Mouse (Mus musculus) neural tube, embryonic 10.5 days (tissue): ENCODE results near the gene Rpusd2.
A peak's percentile ranks its signal among the peaks of the same experiment; 100 is the strongest.
"Not testable (repeated sequence)": the region's sequence is repeated elsewhere in the genome, so short reads cannot be mapped to it uniquely, and the experiment has no call there.

Experiments
- DNase-seq: peaks from one replicate; pipeline ENCODE4 v3.0.0-alpha.2; 2017; ENCODE audit warnings: low spot score; ENCODE audit errors: extremely low spot score

Rpusd2 gene

DNA sequence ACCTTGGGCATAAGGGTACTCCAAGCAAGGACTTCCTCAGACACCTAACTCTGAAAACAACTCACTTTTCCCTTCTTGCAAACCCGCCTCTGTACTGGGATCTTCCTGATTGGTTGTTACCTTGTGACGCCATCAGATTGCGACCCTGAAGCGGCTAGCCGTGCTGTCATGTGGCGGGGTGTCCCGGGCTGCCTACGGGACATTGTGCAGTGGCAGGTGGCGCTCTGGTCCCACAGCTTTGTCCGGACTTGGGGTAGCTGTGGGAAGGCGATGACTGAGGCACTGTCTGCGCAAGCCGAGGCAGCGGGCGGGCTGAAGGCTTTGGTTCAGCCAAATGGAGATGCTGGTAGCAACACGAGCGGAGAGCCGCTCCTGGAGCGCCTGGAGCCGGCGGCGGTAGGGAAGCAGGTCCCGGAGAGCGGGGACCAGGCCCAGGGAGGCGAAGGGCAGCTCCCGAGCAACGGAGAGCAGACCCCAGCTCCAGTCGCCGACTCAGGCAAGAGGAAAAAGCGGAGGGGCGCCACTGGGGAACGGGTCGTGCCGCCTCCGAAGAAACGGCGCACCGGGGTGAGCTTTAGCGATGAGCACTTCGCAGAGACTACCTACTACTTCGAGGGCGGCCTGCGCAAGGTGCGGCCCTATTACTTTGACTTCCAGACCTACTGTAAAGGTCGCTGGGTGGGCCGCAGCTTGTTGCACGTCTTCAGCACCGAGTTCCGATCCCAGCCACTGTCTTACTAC lies at the start of gene Rpusd2:
Gene Rpusd2, plus strand, starts transcription at position 135 of the 741 bp plus-strand sequence.
- DNase-seq, result peak; percentile 97

DNA sequence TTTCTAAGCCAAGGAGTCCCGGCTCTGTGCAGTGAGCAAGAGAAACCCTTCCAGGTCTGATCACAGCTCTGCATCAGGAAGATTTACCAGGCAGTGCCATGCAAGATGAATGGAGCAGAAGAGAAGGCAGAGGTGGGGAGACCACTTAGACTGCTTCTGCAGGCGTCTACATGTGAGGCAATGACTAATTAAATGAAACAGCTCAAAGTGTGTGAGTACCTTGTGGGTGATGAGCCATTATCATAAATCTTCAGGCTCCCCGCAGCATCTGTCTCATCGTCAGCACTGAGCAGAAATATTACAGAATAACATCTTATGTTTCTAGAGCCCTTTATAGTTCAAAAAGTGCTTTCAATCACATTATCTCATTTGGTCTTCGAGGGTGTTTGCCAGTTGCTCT lies 39.1 kb upstream of the Rpusd2 start:
- DNase-seq, result no peak

DNA sequence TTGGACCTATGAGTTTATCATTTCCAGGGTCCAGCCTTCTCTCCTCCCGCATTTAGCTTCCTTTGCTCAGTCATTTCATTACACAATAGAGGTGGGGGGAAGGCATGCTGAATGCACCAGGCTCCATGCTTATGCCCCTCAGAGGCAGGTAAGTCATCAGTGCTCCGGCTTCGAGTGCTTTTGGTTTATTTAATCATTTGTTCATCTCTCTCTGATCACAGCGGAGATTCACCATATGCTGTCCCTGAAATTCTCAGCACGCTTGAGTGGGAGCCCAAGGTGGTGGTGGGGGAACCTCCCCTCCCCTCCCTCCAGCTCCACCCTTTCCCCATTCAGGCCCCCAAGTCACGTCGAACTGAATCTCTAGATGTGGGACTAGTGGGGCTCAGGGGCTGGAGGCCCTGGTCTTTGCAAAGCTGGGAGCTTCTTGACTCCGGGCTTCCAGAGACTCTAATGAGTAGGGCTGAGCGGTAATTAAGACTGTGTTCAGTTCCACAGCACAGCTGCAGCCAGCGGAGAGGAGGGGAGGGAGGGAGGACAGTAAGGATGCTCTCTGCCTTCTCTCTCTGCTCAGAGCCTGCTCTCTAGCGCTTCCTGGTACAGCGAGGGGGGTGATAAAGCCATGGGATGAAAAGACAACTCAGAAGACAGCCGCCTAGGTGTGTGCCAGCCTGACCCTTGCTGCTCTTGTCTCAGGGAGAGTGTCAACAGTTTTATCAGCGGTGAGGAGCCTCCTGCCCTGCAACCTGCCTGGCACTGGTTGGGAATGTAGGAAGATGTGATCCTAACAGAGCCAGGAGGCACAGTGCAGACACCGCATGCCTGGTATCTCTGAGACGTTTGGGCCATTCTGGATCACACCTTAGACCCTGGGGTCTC lies 38.4 kb upstream of the Rpusd2 start:
- no peak for DNase-seq

DNA sequence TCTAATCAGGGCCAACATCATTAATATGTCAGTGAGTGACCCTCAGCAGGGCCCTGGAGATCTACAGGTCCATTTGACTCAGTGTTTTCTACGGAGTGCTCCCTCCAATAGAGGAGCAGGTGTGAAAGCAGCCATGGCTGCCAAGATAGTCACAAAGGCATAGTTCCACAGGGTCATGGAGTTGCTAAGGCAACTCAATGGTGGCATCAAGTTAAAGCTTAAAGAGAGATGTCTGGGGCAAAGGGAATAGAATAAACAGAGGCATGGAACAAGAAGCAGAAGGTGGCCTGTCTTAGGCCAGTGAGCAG lies 37.8 kb upstream of the Rpusd2 start:
- no peak for DNase-seq

DNA sequence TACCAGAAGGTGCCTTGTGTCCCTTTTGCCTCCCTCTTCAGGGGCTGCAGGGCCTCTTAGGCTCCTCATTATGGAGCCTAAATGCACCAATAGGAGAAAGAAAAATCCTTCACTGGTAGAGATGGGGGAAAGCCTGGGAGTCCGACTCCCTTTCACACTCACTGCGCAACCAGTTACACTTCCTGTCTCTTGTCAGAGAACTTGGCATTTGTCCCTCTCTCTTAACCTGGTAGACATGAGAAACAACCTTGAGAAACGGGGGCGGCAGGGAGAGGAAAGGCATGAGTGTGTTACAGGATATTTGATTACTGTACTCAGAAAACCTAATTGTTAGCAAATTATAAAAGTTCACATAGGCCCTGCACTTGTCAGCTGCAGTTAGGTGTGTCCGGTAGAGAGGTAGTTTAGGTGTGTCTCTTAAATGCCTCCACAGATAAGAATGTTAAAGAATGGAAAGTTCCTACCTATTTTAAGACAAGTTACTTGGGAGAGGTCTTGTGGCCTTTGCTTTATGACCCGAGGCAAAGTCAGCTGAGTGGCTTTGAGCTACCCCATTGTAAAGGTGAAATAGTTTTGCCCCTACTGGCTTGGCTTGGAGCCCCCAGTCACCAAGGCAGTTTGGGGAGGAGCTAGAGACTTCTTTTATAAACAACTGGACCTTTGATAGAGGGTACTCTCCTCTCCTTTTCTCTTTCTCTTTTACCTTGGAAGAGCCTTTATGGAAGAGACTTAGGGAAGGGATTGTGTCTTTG lies 36.3 kb upstream of the Rpusd2 start:
- DNase-seq, result no peak

DNA sequence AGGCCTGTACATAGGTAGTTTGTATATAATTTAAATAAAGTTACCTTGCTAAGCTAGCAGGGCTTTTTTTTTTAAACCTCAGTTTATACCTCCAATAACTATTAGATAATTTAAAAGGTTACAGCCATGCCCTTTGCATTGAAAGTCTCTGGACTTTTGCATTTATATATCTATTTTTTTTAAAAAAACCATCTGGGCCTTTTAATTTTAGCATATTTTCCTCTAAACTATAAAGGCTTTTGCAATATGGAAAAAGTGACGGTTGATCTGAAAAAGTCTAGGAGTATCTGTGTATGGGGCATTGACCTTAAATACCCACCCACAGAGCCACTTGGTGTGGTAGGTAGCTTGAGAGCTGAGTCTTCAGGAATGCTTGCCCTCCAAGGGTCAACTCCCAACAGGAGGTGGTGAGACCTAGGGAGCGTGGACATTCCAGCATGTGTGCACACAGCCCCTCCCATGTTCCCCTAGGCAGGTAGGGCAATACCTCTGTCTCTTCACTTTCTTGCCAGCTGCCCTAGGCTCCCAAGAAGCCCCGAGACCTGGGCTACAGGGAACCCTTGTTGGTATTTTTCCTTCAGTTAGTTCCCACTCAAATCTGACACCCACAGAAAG lies 35.5 kb upstream of the Rpusd2 start:
- no peak for DNase-seq

DNA sequence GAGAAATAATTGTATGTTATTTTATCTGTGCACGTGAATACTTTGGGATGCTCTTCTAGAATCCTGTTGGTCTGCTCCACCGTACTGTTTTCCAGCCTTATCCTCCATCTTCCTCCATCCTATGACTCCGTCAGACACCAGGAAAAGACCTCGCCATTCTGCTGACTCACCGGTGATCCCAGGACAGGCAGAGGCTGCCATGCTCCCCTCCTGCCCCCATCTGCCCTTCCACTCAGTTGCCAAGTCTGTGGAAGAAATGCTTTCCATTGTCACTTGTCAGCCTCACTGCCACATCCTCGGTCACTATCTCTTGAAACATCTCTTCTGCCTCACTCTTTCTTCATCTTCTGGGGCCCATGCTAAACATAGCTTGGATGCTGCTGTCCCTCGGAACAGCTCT lies 27.7 kb upstream of the Rpusd2 start:
- no peak for DNase-seq

DNA sequence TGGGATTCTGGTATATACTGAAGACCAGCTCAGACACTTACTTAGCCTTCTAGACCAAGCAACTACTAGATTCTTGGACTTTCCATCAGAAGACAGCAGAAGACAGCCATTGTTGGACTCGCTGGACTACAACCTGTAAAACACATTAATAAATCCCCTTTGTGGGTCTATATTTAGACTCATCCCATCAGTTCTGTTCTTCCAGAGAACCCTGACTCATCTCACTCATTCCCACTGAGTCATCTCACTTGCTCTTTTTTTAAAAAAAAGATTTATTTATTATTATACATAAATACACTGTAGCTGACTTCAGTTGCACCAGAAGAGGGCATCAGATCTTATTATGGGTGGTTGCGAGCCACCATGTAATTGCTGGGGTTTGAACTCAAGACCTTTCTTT lies 25.2 kb upstream of the Rpusd2 start:
- DNase-seq, result no peak

DNA sequence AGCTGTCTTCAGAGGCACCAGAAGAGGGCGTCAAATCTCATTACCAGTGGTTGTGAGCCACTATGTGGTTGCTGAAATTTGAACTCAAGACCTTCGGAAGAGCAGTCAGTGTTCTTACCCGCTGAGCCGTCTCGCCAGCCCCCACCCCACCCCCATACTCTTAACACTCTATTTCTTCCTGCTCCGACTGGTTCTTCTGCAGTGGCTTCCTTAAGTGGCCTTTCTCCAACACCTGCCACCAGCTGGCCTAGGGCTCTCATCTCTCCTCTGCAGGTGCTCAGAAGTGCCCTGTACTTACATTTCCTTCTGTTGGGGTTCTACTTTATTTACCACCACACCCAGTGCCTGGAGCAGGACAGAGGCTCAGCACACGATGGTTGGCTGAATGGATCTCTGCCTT lies 19.6 kb upstream of the Rpusd2 start:
- DNase-seq, result no peak

DNA sequence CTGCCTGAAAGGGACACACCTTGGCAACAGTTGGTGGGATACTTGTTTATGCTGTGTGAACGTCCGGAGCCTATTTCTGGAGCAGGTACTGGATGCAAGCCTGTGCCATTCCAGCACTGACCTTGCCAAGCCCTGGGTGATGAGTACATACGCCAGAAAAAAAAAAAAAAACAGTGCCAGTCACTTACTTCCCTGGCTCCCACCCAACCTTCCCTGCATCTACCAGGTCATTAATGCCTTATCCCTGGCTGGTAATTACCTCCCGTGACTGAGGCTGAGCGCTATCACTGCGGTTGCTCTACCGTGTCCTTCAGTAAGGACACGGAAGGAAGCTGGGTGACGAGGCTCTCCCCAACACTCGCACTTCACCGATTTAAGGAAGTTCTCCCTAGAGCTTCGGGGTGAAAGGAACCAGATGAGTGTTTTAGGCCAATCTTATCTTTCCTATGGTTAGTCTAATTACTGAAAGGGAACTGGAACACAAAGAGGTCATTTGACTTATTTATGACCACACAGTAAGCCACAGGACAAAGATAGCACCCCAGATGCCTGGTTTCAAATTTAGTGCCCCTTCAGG lies 18.9 kb upstream of the Rpusd2 start:
- no peak for DNase-seq

DNA sequence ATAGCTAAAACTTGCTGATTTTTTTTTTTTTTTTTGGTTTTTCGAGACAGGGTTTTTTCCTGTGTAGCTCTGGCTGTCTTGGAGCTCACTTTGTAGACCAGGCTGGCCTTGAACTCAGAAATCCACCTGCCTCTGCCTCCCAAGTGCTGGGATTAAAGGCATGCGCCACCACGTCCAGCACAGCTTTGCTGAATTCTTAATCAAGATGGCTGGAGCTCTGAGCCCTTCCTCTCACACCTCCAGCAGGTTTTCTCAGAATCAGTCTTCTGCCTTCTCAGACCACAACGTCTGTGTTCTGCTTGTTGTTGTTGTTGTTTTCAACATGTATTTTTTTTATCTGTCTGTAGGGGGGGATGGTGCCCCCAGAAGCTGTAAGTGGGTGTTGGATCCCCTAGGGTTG lies 18.3 kb upstream of the Rpusd2 start:
- not testable (repeated sequence) for DNase-seq

DNA sequence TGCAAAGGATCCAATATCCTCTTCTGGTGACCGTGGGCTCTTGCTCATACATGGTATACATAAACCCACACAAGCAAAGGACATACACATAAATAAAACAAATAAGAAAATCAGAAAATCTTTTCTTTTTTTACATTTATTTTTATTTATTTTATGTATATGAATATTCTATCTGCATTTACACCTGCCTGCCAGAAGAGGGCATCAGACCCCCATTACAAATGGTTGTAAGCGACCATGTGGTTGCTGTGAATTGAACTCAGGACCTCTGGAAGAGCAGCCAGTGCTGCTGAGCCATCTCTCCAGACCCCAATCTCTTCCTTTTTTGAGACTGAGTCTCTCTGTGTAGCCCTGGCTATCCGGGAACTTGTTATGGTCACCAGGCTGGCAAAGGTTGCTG lies 16.9 kb upstream of the Rpusd2 start:
- DNase-seq, result no peak

DNA sequence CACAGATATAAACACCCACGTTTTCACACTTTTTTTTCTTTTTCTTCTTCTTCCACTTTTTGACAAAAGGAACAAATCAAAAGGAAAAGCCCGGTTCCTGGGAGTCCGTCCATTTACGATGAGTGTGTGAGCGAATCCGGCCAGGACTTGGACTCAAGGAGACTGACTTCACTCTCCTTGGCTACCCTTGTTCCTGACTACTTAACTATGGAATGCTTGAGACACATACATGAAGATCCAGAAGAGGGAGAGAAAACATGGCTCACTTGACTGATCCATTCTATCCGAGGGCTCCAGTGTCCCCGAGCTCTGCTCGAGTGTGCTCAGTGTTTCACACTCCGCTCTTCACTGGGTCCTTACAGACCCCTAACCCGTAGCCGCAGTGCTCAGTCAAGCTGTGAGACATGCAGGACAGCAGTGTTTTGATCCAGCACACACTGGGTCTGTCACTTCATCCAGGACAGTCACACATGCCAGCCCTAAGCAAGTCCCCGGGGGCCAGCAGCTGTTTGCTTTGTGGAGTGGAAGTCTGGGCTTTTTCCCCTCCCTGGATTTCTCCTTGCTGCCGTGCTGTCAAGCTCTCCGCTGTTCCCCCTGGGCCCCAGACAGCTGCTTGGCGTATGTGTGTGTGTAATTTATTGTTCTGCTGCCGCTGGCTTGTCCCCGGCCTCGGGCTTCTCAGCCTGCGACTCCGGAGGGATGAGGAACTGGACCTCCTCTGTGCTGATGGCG lies 16.0 kb upstream of the Rpusd2 start:
- DNase-seq, result peak; percentile 60

DNA sequence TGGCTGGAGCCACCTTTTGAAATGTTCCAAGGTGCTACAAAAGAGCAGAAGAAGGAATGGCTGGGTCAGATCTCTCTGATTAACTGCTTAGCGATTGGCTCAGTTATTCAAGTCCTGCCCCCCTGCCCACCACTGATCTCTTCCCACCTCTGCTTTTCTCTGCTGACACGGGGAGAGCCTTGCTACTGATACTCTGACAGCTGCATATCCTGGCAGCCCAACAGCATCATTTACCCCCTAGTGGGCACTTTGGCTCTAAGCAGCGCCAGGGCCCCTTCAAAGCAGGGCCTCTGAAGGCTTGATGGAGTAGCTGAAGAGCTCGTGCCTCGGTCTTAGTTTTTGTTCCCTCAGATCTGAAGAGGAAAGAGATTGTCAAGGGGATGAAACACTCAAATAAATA lies 15.5 kb upstream of the Rpusd2 start:
- peak; percentile 42 for DNase-seq

DNA sequence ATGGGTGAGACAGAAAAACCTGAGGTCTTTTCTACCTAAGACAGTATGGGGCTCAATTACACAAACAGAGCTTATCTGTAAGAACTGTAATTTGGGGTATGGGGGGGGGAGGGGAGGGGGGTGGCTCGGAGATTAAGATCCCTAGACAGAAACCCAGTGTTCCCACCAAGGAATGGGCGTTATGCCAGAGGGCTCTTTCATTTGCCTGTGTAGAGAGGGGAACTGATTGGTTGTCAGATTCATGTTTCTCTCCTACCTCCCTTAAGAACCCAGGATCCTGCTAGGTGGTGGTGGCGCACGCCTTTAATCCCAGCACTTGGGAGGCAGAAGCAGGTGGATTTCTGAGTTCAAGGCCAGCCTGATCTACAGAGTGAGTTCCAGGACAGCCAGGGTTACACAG lies 15.1 kb upstream of the Rpusd2 start:
- DNase-seq, result no peak

DNA sequence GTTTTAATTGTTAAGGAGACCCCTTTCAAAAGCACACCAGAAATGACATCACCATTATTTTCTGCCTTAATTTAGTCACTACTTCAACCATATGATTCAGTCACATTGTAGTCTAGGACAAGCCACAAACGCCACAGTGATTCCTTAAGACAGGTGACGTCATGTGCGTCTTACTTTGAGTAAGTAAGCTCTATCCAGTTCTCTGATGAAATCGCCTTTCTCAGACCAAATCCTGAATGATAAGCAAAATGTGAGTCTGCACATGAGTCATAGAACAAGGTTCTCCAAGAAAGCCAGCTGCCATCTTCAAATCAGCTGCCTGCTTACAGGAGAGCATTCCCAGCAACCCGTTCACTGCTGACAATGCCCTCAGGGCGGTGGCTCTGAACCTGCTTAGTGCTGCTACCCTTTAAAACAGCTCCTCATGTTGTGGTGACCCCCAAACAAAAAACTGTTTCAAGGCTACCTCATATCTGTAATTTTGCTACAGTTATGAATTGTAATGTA lies 11.4 kb upstream of the Rpusd2 start:
- DNase-seq, result no peak

DNA sequence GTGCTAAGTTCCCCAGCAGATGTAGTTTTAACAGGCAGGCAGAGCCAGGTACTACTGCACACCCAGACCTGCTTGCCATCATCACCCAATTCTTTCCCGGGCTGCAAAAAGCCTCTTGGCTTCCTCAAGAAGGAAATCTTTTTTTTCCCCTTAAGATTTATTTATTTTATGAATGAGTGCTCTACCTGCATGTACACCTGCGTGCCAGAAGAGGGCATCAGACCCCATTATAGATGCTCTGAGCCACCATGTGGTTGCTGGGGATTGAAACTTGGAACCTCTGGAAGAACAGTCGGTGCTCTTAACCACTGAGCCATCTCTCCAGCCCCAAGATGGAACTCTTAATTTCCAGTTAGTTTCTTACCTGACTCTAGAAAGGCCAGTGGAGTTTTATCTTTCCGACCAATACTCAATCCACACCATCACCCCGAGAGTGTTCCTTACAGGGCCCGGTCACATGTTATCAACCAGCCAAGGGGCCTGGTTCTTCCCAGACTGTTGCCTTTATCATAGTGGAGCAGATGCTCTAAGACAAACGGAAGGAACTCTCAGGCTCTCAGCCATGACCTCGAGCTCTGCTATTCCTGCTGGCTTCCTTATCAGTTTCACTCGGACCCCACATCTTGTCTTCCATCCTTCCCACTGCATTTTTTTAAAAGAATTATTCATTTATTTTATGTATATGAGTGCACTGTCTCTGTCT lies 9.9 kb upstream of the Rpusd2 start:
- DNase-seq, result no peak

DNA sequence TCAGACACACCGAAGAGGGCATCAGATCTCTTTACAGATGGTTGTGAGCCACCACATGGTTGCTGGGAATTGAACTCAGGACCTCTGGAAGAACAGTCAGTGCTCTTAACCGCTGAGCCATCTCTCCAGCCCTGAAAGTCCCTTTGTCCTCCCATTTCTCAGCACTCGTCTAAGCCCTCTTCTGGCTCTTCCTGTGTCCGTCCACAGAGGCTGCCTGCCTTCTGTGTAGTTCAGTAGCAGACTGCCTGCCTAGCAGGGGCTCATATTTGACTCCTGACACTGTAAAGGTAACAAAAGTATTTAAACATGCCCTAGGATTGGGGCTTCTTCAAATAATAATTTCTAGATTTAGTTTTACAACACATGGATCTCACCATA lies 9.4 kb upstream of the Rpusd2 start:
- DNase-seq, result no peak

DNA sequence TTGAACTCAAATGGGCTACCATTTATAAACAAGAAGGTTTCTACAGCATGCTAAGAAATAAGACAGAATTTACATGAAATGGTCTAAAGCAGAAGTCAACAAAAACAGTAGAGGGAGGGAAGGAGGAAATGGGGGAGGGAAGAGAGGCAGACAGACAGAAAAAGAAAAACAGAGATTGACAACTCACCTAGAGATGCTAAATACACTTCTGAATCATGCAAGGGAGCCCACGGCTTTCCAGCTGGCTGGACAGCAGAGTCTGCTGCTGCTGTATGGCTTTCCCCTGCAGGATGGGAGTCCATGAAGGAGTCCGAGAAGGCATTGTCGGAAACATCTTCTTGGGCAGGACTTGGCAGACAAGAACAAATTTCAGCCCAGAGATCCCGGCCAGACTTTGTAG lies 7.6 kb upstream of the Rpusd2 start:
- DNase-seq, result no peak

DNA sequence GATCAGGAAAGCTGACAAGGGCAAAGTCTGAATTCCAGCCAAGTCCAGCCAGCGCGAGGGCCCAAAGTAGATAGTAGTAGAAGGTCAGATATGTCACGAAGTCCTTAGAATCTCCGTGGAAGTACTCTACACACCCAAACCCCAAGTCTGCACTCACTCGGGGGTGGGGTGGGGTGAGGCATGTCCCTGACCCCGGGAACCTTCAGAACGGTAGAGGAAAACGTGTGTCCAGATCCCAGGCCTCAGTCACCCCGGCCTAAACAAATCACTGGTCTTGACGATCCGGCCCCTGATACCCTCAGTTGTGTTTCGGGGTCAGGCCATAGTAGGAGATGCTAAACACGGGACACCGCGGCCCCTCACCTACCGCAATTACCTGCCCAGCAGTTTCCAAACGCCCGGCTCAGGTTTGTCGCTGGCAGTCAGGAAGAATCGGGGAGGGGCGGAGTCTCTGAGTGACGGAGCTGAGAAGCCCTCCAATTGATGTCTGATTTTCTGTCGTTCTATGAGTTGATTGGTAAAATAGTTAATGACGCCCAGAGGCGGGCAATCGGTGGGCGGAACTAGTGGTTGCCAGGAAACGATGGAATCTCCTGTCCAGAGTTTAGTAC lies 5.5 kb upstream of the Rpusd2 start, which contains the start of gene Ccdc32:
Gene Ccdc32, minus strand, starts transcription at position 453 of the 611 bp plus-strand sequence.
- peak; percentile 93 for DNase-seq
